Mouse (Mus musculus): ENCODE results near the gene Tcf20. TPM values are rescaled to one million over a fixed set of nuclear protein-coding genes. Genes with fewer than 3 reads are reported as not detected.

The Tcf20 gene
- polyA plus RNA-seq, 1 experiment: 11.1 TPM

DNA sequence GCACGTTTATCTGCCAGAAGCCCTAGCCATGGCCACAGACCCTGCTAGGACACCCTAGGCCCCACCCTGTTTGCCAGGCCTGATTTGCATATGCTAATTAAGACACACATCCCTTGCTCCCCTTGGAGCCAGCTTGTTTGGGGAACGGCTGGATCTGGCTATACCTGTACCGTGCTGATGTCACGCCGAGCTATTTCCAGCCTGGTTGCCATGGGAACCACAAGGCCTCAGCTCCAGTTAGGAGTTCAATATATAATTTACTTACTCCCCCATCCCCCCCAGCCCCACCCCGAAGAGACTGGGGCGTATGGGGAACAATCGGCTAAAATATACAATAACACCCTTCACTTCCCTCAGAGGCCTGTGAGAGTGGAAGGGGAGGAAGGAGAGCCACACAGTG lies 45.9 kb downstream of the Tcf20 start:
- Histone ChIP-seq H3K27me3 (ENCODE audit: control insufficient read depth, insufficient read depth, insufficient read length) (peaks cover 99% of the 10 kb centered on the region), H3K4me2 (ENCODE audit: low read depth) (no peak overlapping the region)

DNA sequence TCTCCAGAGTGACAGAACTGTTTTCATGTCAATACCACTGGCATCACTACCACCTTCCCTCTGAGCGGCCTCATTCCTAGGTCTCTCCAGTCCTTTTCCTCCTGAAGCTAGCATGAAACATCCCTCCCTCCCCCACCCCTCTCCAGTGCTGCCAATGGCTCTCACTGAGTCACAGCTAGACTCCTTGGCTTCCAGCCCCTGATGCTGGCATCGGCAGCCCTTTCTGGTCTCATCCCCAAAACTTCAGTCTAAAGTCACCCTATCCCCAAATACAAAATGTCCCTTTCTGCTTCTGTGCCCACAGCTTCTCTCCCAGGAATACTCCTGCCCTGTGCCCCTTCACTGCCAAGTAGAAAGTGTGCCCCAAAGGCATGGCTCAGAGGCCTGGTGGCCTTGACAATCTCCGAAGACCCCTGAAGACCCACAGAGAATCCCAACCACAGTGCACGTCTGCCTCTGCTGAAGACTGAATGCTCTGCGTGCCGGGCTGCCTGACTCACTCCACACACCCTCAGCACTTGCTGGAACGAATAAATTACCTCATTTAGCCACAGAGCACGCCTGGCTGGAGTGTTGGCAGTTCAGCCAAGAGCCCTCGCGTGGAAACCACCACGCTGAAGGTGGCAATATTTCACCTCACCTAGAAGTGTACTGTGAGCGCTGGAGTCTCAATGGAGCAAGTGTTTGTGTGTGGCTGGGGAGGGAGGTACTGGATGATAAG lies 47.0 kb downstream of the Tcf20 start:
- no peaks in the 10 kb centered on the region for H3K36me3 ChIP-seq (ENCODE audit: control insufficient read depth, insufficient read depth)
- H3K27me3 ChIP-seq (ENCODE audit: control insufficient read depth, insufficient read depth, insufficient read length): peaks cover 99% of the 10 kb centered on the region
- H3K79me2 ChIP-seq (ENCODE audit: control insufficient read depth, insufficient read depth): no peaks in the 10 kb centered on the region
- no peak overlapping the region for H3ac ChIP-seq (ENCODE audit: control insufficient read depth, insufficient read length)
- H3K4me2 ChIP-seq (ENCODE audit: low read depth): no peak overlapping the region
- no peak overlapping the region for H3K4me3 ChIP-seq
- TF ChIP-seq MYOG (IDR thresholded peaks at IDR 0.05; ENCODE audit: control insufficient read depth in 1 of 3, insufficient read depth in 1 of 3, insufficient read length in 2 of 3, low read depth in 2 of 3) (no peak), USF1 (IDR thresholded peaks at IDR 0.05; ENCODE audit: low read depth) (no peak), MAX (IDR thresholded peaks at IDR 0.05; ENCODE audit: low read depth) (no peak), REST (IDR thresholded peaks at IDR 0.05; ENCODE audit: insufficient read depth, insufficient read length) (no peak), CEBPB (IDR thresholded peaks at IDR 0.05; ENCODE audit: insufficient read depth, poor library complexity, severe bottlenecking) (no peak), POLR2AphosphoS2 (IDR thresholded peaks at IDR 0.05; ENCODE audit: insufficient read length, low read depth) (no peak), MYOD1 (IDR thresholded peaks at IDR 0.05; ENCODE audit: control insufficient read depth in 1 of 3, insufficient read length in 2 of 3, low read depth in 2 of 3) (no peak), TCF12 (IDR thresholded peaks at IDR 0.05; ENCODE audit: insufficient read depth, poor library complexity, severe bottlenecking) (no peak), E2F4 (IDR thresholded peaks at IDR 0.05; ENCODE audit: insufficient read depth) (no peak), TCF3 (IDR thresholded peaks at IDR 0.05; ENCODE audit: insufficient read length, low read depth) (no peak)

More for the DNA sequence above, 45.9 kb downstream of the Tcf20 start:
- no peak overlapping the region for H3K4me3 ChIP-seq
- H3K36me3 ChIP-seq (ENCODE audit: control insufficient read depth, insufficient read depth): no peaks in the 10 kb centered on the region
- TF ChIP-seq POLR2AphosphoS2 (IDR thresholded peaks at IDR 0.05; ENCODE audit: insufficient read length, low read depth): no peak
- no peak for TF ChIP-seq SRF (IDR thresholded peaks at IDR 0.05; ENCODE audit: control insufficient read depth, insufficient read length, low read depth)
- no peaks in the 10 kb centered on the region for H3K79me2 ChIP-seq (ENCODE audit: control insufficient read depth, insufficient read depth)
- no peak overlapping the region for H3ac ChIP-seq (ENCODE audit: control insufficient read depth, insufficient read length)

- Histone ChIP-seq H3K4me3 (no peak overlapping the region), H3K36me3 (ENCODE audit: control insufficient read depth, insufficient read depth) (no peaks in the 10 kb centered on the region), H3ac (ENCODE audit: control insufficient read depth, insufficient read length) (no peak overlapping the region), H3K4me2 (ENCODE audit: low read depth) (no peak overlapping the region), H3K27me3 (ENCODE audit: control insufficient read depth, insufficient read depth, insufficient read length) (peaks cover 89% of the 10 kb centered on the region), H3K79me2 (ENCODE audit: control insufficient read depth, insufficient read depth) (no peaks in the 10 kb centered on the region)
- TF ChIP-seq REST (IDR thresholded peaks at IDR 0.05; ENCODE audit: insufficient read depth, insufficient read length) (no peak), USF1 (IDR thresholded peaks at IDR 0.05; ENCODE audit: low read depth) (no peak), E2F4 (IDR thresholded peaks at IDR 0.05; ENCODE audit: insufficient read depth) (no peak), POLR2A (IDR thresholded peaks at IDR 0.05; ENCODE audit: insufficient read length, low read depth) (no peak), MAX (IDR thresholded peaks at IDR 0.05; ENCODE audit: low read depth) (no peak), SRF (IDR thresholded peaks at IDR 0.05; ENCODE audit: control insufficient read depth, insufficient read length, low read depth) (no peak), MYOD1 (IDR thresholded peaks at IDR 0.05; ENCODE audit: control insufficient read depth in 1 of 3, insufficient read length in 2 of 3, low read depth in 2 of 3) (no peak), POLR2AphosphoS2 (IDR thresholded peaks at IDR 0.05; ENCODE audit: insufficient read length, low read depth) (no peak), CEBPB (IDR thresholded peaks at IDR 0.05; ENCODE audit: insufficient read depth, poor library complexity, severe bottlenecking) (no peak), TCF12 (IDR thresholded peaks at IDR 0.05; ENCODE audit: insufficient read depth, poor library complexity, severe bottlenecking) (no peak), MYOG (IDR thresholded peaks at IDR 0.05; ENCODE audit: control insufficient read depth in 1 of 3, insufficient read depth in 1 of 3, insufficient read length in 2 of 3, low read depth in 2 of 3) (no peak), TCF3 (IDR thresholded peaks at IDR 0.05; ENCODE audit: insufficient read length, low read depth) (no peak)
Observed at GRCm38 (mm10) chr15:82938155-82938569, 49.5 kb downstream of the Tcf20 start.

GRCm38 (mm10) chr15:82937428-82937992 lies 50.2 kb downstream of the Tcf20 start:
- TF ChIP-seq POLR2AphosphoS2 (IDR thresholded peaks at IDR 0.05; ENCODE audit: insufficient read length, low read depth): no peak
- TF ChIP-seq MAX (IDR thresholded peaks at IDR 0.05; ENCODE audit: low read depth): no peak
- no peak for TF ChIP-seq MYOG (IDR thresholded peaks at IDR 0.05; ENCODE audit: control insufficient read depth in 1 of 3, insufficient read depth in 1 of 3, insufficient read length in 2 of 3, low read depth in 2 of 3)
- TF ChIP-seq SRF (IDR thresholded peaks at IDR 0.05; ENCODE audit: control insufficient read depth, insufficient read length, low read depth): no peak
- TF ChIP-seq TCF3 (IDR thresholded peaks at IDR 0.05; ENCODE audit: insufficient read length, low read depth): no peak
- no peak for TF ChIP-seq CEBPB (IDR thresholded peaks at IDR 0.05; ENCODE audit: insufficient read depth, poor library complexity, severe bottlenecking)
- TF ChIP-seq REST (IDR thresholded peaks at IDR 0.05; ENCODE audit: insufficient read depth, insufficient read length): no peak
- no peak for TF ChIP-seq E2F4 (IDR thresholded peaks at IDR 0.05; ENCODE audit: insufficient read depth)

DNA sequence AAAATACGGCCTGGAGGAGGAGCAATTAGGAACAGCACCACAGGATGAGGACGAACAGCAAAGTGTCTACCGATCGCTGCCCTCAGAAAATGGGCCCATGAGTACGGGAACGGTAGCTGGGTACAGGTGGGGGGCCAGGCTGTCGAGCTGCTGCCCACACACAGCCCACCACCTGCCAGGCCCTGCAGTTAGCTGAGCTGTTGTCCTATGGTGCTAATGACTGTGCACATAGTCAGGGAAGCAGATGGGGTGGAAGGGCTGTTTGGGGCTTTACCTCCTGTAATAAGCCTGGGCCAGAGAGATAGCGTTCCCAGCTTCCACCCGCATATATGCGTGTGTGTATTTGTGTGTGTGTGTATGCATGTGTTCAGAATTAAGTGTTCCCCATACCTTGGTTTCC lies 52.7 kb downstream of the Tcf20 start:
- TF ChIP-seq MYOG (IDR thresholded peaks at IDR 0.05; ENCODE audit: control insufficient read depth in 1 of 3, insufficient read depth in 1 of 3, insufficient read length in 2 of 3, low read depth in 2 of 3) (no peak), TCF12 (IDR thresholded peaks at IDR 0.05; ENCODE audit: insufficient read depth, poor library complexity, severe bottlenecking) (no peak), POLR2A (IDR thresholded peaks at IDR 0.05; ENCODE audit: insufficient read length, low read depth) (no peak), E2F4 (IDR thresholded peaks at IDR 0.05; ENCODE audit: insufficient read depth) (no peak), SRF (IDR thresholded peaks at IDR 0.05; ENCODE audit: control insufficient read depth, insufficient read length, low read depth) (no peak), REST (IDR thresholded peaks at IDR 0.05; ENCODE audit: insufficient read depth, insufficient read length) (no peak), CEBPB (IDR thresholded peaks at IDR 0.05; ENCODE audit: insufficient read depth, poor library complexity, severe bottlenecking) (no peak), MYOD1 (IDR thresholded peaks at IDR 0.05; ENCODE audit: control insufficient read depth in 1 of 3, insufficient read length in 2 of 3, low read depth in 2 of 3) (no peak), TCF3 (IDR thresholded peaks at IDR 0.05; ENCODE audit: insufficient read length, low read depth) (no peak), POLR2AphosphoS2 (IDR thresholded peaks at IDR 0.05; ENCODE audit: insufficient read length, low read depth) (no peak), USF1 (IDR thresholded peaks at IDR 0.05; ENCODE audit: low read depth) (no peak), MAX (IDR thresholded peaks at IDR 0.05; ENCODE audit: low read depth) (no peak)
- Histone ChIP-seq H3K4me3 (no peak overlapping the region), H3K79me2 (ENCODE audit: control insufficient read depth, insufficient read depth) (no peaks in the 10 kb centered on the region), H3K4me2 (ENCODE audit: low read depth) (no peak overlapping the region), H3ac (ENCODE audit: control insufficient read depth, insufficient read length) (no peak overlapping the region), H3K27me3 (ENCODE audit: control insufficient read depth, insufficient read depth, insufficient read length) (peaks cover 78% of the 10 kb centered on the region), H3K36me3 (ENCODE audit: control insufficient read depth, insufficient read depth) (no peaks in the 10 kb centered on the region)

More at GRCm38 (mm10) chr15:82937428-82937992, 50.2 kb downstream of the Tcf20 start:
- Histone ChIP-seq H3K27me3 (ENCODE audit: control insufficient read depth, insufficient read depth, insufficient read length) (peaks cover 89% of the 10 kb centered on the region), H3K79me2 (ENCODE audit: control insufficient read depth, insufficient read depth) (no peaks in the 10 kb centered on the region), H3ac (ENCODE audit: control insufficient read depth, insufficient read length) (no peak overlapping the region), H3K36me3 (ENCODE audit: control insufficient read depth, insufficient read depth) (no peaks in the 10 kb centered on the region), H3K4me2 (ENCODE audit: low read depth) (no peak overlapping the region), H3K4me3 (no peak overlapping the region)

All from myocyte (in vitro differentiated cells).